Mouse (Mus musculus) liver, embryonic 15.5 days (tissue): Measurements from ENCODE around the gene Pafah1b3. TPM values are rescaled to one million over a fixed set of nuclear protein-coding genes. Genes with fewer than 3 reads are reported as not detected.

Experiments used
- ATAC-seq: fragments of 200-750 bp; cut with Nextera tagmentation; 2 replicates; pipeline ENCODE4 v1.8.0; 2017; ENCODE audit warnings: moderate number of reproducible peaks, mild to moderate bottlenecking, moderate library complexity; ENCODE audit not compliant: insufficient read depth
- H3K27ac ChIP-seq: fragments of 300-500 bp; sonication (generic); replicated peaks from 2 replicates; pipeline ENCODE4 v1.5.1; 2015; ENCODE audit warnings: mild to moderate bottlenecking, inconsistent platforms
- H3K27me3 ChIP-seq: fragments of 300-500 bp; sonication (generic); 2 replicates; pipeline ENCODE4 v1.6.1; 2015; ENCODE audit warnings: mild to moderate bottlenecking, inconsistent platforms
- H3K36me3 ChIP-seq: fragments of 300-500 bp; sonication (generic); replicated peaks from 2 replicates; pipeline ENCODE4 v1.6.1; 2015; ENCODE audit warnings: moderate library complexity, mild to moderate bottlenecking, inconsistent platforms
- H3K4me1 ChIP-seq: fragments of 300-500 bp; sonication (generic); replicated peaks from 2 replicates; pipeline ENCODE4 v1.6.1; 2015; ENCODE audit warnings: inconsistent platforms
- H3K4me2 ChIP-seq: fragments of 300-500 bp; sonication (generic); 2 replicates; pipeline ENCODE4 v1.6.1; 2015; ENCODE audit warnings: moderate library complexity, mild to moderate bottlenecking, inconsistent platforms
- H3K4me3 ChIP-seq: fragments of 300-500 bp; sonication (generic); replicated peaks from 2 replicates; pipeline ENCODE4 v1.5.1; 2015; ENCODE audit warnings: mild to moderate bottlenecking, inconsistent platforms
- H3K9ac ChIP-seq: fragments of 300-500 bp; sonication (generic); 2 replicates; pipeline ENCODE4 v1.6.1; 2015; ENCODE audit warnings: moderate library complexity, mild to moderate bottlenecking, inconsistent platforms
- H3K9me3 ChIP-seq: fragments of 300-500 bp; sonication (generic); replicated peaks from 2 replicates; pipeline ENCODE4 v1.6.1; 2016; ENCODE audit warnings: inconsistent platforms
- WGBS: fragments of 180-500 bp; shearing (Covaris S2); methylation state at CpG from one replicate; pipeline ENCODE4 v1.1.7; 2015; ENCODE audit warnings: mixed read lengths; ENCODE audit not compliant: insufficient replicate concordance; 5-methylcytosine and 5-hydroxymethylcytosine counted together
- polyA plus RNA-seq: library from polyadenylated mRNA; unstranded; fragments of >200 nt; fragmentation: Nextera tagmentation; extraction: Ambion mirVana; gene quantifications from 2 replicates; pipeline ENCODE4 v1.2.1, GENCODE M21; 2015

Pafah1b3 gene
- polyA plus RNA-seq, 1 experiment from 2014 or later, result 25.7 TPM

GRCm38 (mm10) chr7:25316532-25317445 lies 19.0 kb upstream of the Pafah1b3 start, which contains the start of gene Megf8:
Gene Megf8 (plus strand): TSS chr7:25317164.
- H3K9me3 ChIP-seq, result no peaks in the 10 kb centered on the region
- WGBS, result under 1% methylated on average over 52 of the region's 52 CpGs
- H3K4me2 ChIP-seq, result peak within 1 kb of the TSS; percentile 89
- ATAC-seq, result peak; percentile 85
- peaks cover 60% of the 10 kb centered on the region for H3K27me3 ChIP-seq
- H3K27ac ChIP-seq, result no peak within 1 kb of the TSS; the same call in 1 of the 2 replicates
- peaks cover 27% of the 10 kb centered on the region for H3K4me1 ChIP-seq
- H3K9ac ChIP-seq, result peak within 1 kb of the TSS; percentile 46
- H3K4me3 ChIP-seq, result peak within 1 kb of the TSS; percentile 62
- no peaks in the 10 kb centered on the region for H3K36me3 ChIP-seq

DNA sequence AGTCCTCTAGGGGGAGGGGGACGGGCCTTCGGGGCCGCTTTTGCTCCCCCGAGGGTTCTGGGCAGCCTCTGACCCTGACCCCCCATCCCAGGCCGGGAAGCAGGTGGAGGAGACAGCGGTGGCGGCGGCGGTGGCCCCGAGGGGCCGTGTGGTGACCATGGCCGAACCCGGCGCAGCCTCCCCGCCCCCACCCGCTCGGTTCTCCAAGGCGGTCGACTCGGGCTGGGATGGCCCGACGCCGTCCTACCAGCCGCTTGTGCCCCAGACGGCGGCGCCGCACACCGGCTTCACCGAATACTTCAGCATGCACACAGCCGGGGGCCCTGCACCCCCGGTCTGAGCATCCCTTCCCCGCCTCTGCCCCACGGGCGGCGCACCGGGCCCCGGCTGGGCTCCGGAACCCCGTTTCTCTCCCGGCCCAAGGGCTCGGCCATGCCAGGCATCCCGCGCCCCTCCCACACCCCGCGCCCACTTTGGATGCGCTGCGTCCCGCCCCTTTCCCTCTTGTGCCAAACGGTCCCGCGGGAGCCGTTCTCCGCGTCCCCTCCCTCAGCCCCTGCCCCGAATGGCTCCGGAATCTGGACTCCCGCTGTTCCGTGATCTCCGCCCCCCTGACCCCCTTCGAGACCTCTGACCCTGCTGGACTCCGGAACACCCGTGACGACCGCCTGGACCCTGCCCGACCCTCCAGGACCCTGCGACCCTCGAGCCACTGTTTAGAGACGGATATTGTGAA lies 17.7 kb upstream of the Pafah1b3 start:
- H3K9ac ChIP-seq, result no peak overlapping the region
- WGBS, result 3% methylated on average over 69 of the region's 69 CpGs
- no peak overlapping the region for H3K27ac ChIP-seq
- peak overlapping the region; percentile 89 for H3K4me2 ChIP-seq
- H3K36me3 ChIP-seq, result no peaks in the 10 kb centered on the region
- H3K4me1 ChIP-seq, result peaks cover 27% of the 10 kb centered on the region
- H3K27me3 ChIP-seq, result peaks cover 70% of the 10 kb centered on the region
- H3K4me3 ChIP-seq, result peak overlapping the region; percentile 39
- ATAC-seq, result no peak
- H3K9me3 ChIP-seq, result no peaks in the 10 kb centered on the region

- WGBS, result 4% methylated on average over 51 of the region's 51 CpGs
- Histone ChIP-seq H3K27ac (no peak overlapping the region), H3K4me3 (peak overlapping the region; percentile 39), H3K4me1 (peaks cover 27% of the 10 kb centered on the region), H3K4me2 (peak overlapping the region; percentile 89), H3K27me3 (peaks cover 76% of the 10 kb centered on the region), H3K9ac (no peak overlapping the region), H3K36me3 (no peaks in the 10 kb centered on the region), H3K9me3 (no peaks in the 10 kb centered on the region)
- no peak for ATAC-seq
Observed at GRCm38 (mm10) chr7:25314606-25315305, 17.0 kb upstream of the Pafah1b3 start.

DNA sequence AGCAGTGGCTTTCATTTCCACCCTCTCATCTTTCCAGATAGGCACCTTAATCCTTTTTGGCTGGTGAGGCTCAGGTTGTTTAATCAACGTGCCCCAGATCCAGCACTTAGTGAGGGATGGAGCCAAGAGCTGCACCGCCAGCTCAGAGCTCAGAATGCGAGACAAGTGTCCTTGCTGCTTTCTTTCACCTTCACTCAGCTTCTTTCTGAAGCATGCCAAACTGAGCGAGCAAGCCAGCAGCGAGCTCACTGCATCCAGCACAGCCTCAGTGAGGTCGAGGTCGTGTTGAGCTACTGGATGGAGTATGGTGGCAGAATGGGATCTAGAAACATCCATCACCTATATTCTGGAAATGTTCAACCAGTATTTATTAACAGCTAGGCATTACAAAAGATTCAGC lies 15.5 kb upstream of the Pafah1b3 start:
- WGBS, result 32% methylated on average over 7 of the region's 7 CpGs
- no peak overlapping the region for H3K9ac ChIP-seq
- ATAC-seq, result no peak
- no peaks in the 10 kb centered on the region for H3K9me3 ChIP-seq
- no peaks in the 10 kb centered on the region for H3K36me3 ChIP-seq
- H3K4me3 ChIP-seq, result no peak overlapping the region
- H3K4me2 ChIP-seq, result no peak overlapping the region
- peaks cover 91% of the 10 kb centered on the region for H3K27me3 ChIP-seq
- H3K4me1 ChIP-seq, result peaks cover 27% of the 10 kb centered on the region
- no peak overlapping the region for H3K27ac ChIP-seq

- Histone ChIP-seq H3K4me2 (no peak overlapping the region), H3K4me1 (peaks cover 14% of the 10 kb centered on the region), H3K36me3 (no peaks in the 10 kb centered on the region), H3K4me3 (no peak overlapping the region), H3K9ac (no peak overlapping the region), H3K27ac (no peak overlapping the region), H3K27me3 (peaks cover 96% of the 10 kb centered on the region), H3K9me3 (no peaks in the 10 kb centered on the region)
- ATAC-seq, result no peak
- 69% methylated on average over 11 of the region's 11 CpGs for WGBS
Observed at GRCm38 (mm10) chr7:25311193-25311592, 13.4 kb upstream of the Pafah1b3 start.

DNA sequence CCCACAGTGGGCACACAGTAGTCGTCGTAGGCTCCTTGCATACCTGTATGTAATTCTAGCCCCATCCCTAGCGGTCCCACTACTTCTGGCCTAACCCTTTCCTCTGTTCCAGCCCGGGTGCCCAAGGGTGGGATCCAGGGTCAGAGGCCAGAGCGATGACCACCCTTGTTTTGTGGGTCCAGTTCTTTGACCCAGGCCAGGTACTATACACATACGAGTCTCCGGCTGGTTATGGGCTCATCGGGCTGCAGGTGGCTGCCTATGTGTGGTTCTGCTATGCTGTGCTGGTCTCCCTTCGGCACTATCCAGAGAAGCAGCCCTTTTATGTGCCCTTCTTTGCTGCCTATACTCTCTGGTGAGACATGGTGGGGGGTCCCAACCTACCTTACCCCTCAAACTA lies 11.6 kb upstream of the Pafah1b3 start:
- 72% methylated on average over 9 of the region's 9 CpGs for WGBS
- H3K9ac ChIP-seq, result no peak overlapping the region
- 0 out of 2 replicates have a peak, but pooled peaks cover 6% of the 10 kb centered on the region for H3K4me1 ChIP-seq
- no peaks in the 10 kb centered on the region for H3K36me3 ChIP-seq
- no peak overlapping the region for H3K4me2 ChIP-seq
- no peaks in the 10 kb centered on the region for H3K9me3 ChIP-seq
- H3K4me3 ChIP-seq, result no peak overlapping the region
- H3K27ac ChIP-seq, result no peak overlapping the region
- peaks cover 91% of the 10 kb centered on the region for H3K27me3 ChIP-seq
- no peak for ATAC-seq

- H3K9ac ChIP-seq, result no peak overlapping the region
- no peaks in the 10 kb centered on the region for H3K9me3 ChIP-seq
- H3K4me2 ChIP-seq, result no peak overlapping the region
- ATAC-seq, result no peak
- 0 out of 2 replicates have a peak, but pooled peaks cover 6% of the 10 kb centered on the region for H3K4me1 ChIP-seq
- no peaks in the 10 kb centered on the region for H3K36me3 ChIP-seq
- H3K4me3 ChIP-seq, result no peak overlapping the region
- H3K27me3 ChIP-seq, result peaks cover 91% of the 10 kb centered on the region
- no peak overlapping the region for H3K27ac ChIP-seq
- WGBS, result 41% methylated on average over 17 of the region's 17 CpGs
Observed at GRCm38 (mm10) chr7:25308702-25309318, 11.0 kb upstream of the Pafah1b3 start.

DNA sequence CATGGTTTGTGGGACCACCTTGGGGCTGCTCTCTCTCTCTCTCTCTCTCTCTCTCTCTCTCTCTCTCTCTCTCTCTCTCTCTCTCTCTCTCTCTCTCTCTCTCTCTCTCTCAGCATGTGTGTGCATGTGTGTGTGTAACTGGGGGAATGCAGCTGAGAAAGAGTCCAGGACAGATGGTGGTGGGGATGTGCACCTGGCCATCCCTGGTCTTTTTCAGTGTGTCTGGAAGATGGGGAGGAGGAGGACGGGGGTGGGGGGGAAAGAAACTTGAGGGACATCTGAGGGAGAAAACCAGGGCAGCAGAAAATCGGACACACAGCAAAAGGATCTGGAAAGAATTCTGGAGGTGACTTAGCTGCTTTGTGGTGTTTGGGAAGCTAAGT lies 8.8 kb upstream of the Pafah1b3 start:
- Histone ChIP-seq H3K27ac (no peak overlapping the region), H3K27me3 (peaks cover 82% of the 10 kb centered on the region), H3K9ac (no peak overlapping the region), H3K9me3 (no peaks in the 10 kb centered on the region), H3K4me2 (no peak overlapping the region), H3K4me1 (0 out of 2 replicates have a peak, but pooled peaks cover 6% of the 10 kb centered on the region), H3K36me3 (no peaks in the 10 kb centered on the region), H3K4me3 (no peak overlapping the region)
- WGBS, result 33% methylated on average over 2 of the region's 2 CpGs
- no peak for ATAC-seq

DNA sequence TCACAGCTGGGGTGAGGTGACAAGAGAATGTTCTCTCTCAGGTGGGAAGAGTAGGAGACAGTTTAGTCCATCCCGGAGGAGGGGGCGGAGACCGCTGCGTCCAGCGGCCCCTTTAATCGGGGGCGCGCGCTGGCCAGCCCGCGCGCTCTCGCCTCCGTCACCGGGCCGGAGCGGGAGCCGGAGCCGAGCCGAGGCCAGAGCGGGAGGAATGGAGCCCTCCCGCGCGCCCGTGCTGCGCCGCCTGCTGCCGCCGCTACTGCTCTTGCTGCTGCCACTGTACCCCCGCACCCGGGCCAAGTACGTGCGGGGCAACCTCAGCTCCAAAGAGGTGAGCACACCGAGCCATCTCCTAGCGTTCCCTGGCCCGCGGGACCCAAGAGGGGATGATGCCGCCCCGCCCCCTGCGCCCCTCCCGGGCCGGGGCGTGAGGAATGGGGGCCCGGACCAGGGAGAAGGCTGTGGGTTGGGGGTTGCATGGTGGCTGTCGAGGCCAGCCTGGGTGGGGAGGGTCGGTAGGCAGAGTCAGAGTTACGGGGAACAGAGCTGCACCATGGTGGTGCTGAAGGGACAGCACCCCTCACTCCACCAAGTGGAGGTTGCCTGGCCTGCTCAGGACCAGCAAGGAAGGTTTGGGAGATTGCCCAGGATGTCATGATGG lies 8.3 kb upstream of the Pafah1b3 start, which contains the start of gene Tmem145:
TSS of gene Tmem145 (plus strand) at position 151 of the 658 bp plus-strand sequence.
- Histone ChIP-seq H3K9me3 (no peaks in the 10 kb centered on the region), H3K9ac (no peak within 1 kb of the TSS), H3K36me3 (no peaks in the 10 kb centered on the region), H3K27ac (no peak within 1 kb of the TSS), H3K4me3 (peak within 1 kb of the TSS; percentile 44), H3K4me1 (0 out of 2 replicates have a peak, but pooled peaks cover 9% of the 10 kb centered on the region), H3K4me2 (peak within 1 kb of the TSS; percentile 66), H3K27me3 (peaks cover 79% of the 10 kb centered on the region)
- 0 out of 2 replicates have a peak, but pooled peaks have one; percentile 12 for ATAC-seq
- under 1% methylated on average over 47 of the region's 47 CpGs for WGBS

GRCm38 (mm10) chr7:25305481-25305880 lies 7.7 kb upstream of the Pafah1b3 start:
- Histone ChIP-seq H3K9me3 (no peaks in the 10 kb centered on the region), H3K4me3 (peak overlapping the region; percentile 44; the same call in 1 of the 2 replicates), H3K4me1 (0 out of 2 replicates have a peak, but pooled peaks cover 12% of the 10 kb centered on the region), H3K27me3 (peaks cover 76% of the 10 kb centered on the region), H3K36me3 (no peaks in the 10 kb centered on the region), H3K27ac (no peak overlapping the region), H3K4me2 (peak overlapping the region; percentile 66), H3K9ac (no peak overlapping the region)
- 1% methylated on average over 2 of the region's 2 CpGs for WGBS
- no peak for ATAC-seq
